Mouse (Mus musculus) hindbrain, embryonic 11.5 days (tissue): ENCODE measurements around the gene Ttc27. TPM values are rescaled to one million over a fixed set of nuclear protein-coding genes. Genes with fewer than 3 reads are reported as not detected.

Source experiments
- ATAC-seq: fragments of 200-750 bp; cut with Nextera tagmentation; 2 replicates; pipeline ENCODE4 v1.8.0; 2017; ENCODE audit warnings: mild to moderate bottlenecking, moderate TSS enrichment, moderate library complexity; ENCODE audit not compliant: low FRiP score
- DNase-seq: peaks from one replicate; pipeline ENCODE4 v3.0.0-alpha.2; 2015; ENCODE audit warnings: low spot score
- H3K27ac ChIP-seq: fragments of 300-500 bp; sonication (generic); 2 replicates; pipeline ENCODE4 v1.5.1; 2014; ENCODE audit warnings: mild to moderate bottlenecking, low read depth, low read length
- H3K27me3 ChIP-seq: fragments of 300-500 bp; sonication (generic); 2 replicates; pipeline ENCODE4 v1.6.1; 2014; ENCODE audit warnings: mild to moderate bottlenecking, low read length, moderate library complexity, mixed read lengths; ENCODE audit not compliant: control insufficient read depth, insufficient read depth
- H3K36me3 ChIP-seq: fragments of 300-500 bp; sonication (generic); 2 replicates; pipeline ENCODE4 v1.6.1; 2014; ENCODE audit warnings: mild to moderate bottlenecking, low read length, moderate library complexity, mixed read lengths; ENCODE audit not compliant: control insufficient read depth, insufficient read depth
- H3K4me1 ChIP-seq: fragments of 300-500 bp; sonication (generic); replicated peaks from 2 replicates; pipeline ENCODE4 v1.6.1; 2014; ENCODE audit warnings: low read length, mixed read lengths; ENCODE audit not compliant: control insufficient read depth, insufficient read depth
- H3K4me2 ChIP-seq: fragments of 300-500 bp; sonication (generic); replicated peaks from 2 replicates; pipeline ENCODE4 v1.6.1; 2014; ENCODE audit warnings: mild to moderate bottlenecking, low read depth, low read length
- H3K4me3 ChIP-seq: fragments of 300-500 bp; sonication (generic); 2 replicates; pipeline ENCODE4 v1.5.1; 2014; ENCODE audit warnings: low read depth, low read length
- H3K9ac ChIP-seq: fragments of 300-500 bp; sonication (generic); 2 replicates; pipeline ENCODE4 v1.6.1; 2014; ENCODE audit warnings: low read depth, low read length
- H3K9me3 ChIP-seq: fragments of 300-500 bp; sonication (generic); 2 replicates; pipeline ENCODE4 v1.6.1; 2016; ENCODE audit warnings: low read length; ENCODE audit not compliant: control insufficient read depth
- WGBS: fragments of 180-500 bp; shearing (Covaris S2); extraction: QIAGEN DNeasy Blood & Tissue Kit; methylation state at CpG from one replicate; pipeline ENCODE4 v1.1.7; 2014; 5-methylcytosine and 5-hydroxymethylcytosine counted together
- polyA plus RNA-seq: library from polyadenylated mRNA; unstranded; fragments of >200 nt; fragmentation: Nextera tagmentation; extraction: Ambion mirVana; gene quantifications from 2 replicates; pipeline ENCODE4 v1.2.1, GENCODE M21; 2014

Gene Ttc27
- polyA plus RNA-seq, 1 experiment from 2014 or later, result 22.0 TPM

GRCm38 (mm10) chr17:74769390-74769811, 51.9 kb downstream of the Ttc27 start:
- H3K4me2 ChIP-seq, result no peak overlapping the region
- ATAC-seq, result no peak
- no peak overlapping the region for H3K27ac ChIP-seq
- no peak for DNase-seq
- WGBS, result 86% methylated on average over 9 of the region's 9 CpGs
- no peaks in the 10 kb centered on the region for H3K36me3 ChIP-seq
- no peak overlapping the region for H3K4me3 ChIP-seq
- H3K4me1 ChIP-seq, result no peaks in the 10 kb centered on the region
- H3K9ac ChIP-seq, result no peak overlapping the region
- no peaks in the 10 kb centered on the region for H3K27me3 ChIP-seq
- no peaks in the 10 kb centered on the region for H3K9me3 ChIP-seq

- H3K36me3 ChIP-seq, result no peaks in the 10 kb centered on the region
- no peak overlapping the region for H3K4me3 ChIP-seq
- DNase-seq, result no peak
- no peaks in the 10 kb centered on the region for H3K9me3 ChIP-seq
- ATAC-seq, result no peak
- H3K27ac ChIP-seq, result no peak overlapping the region
- 92% methylated on average over 4 of the region's 4 CpGs for whole genome bisulfite sequencing
- H3K27me3 ChIP-seq, result no peaks in the 10 kb centered on the region
- no peaks in the 10 kb centered on the region for H3K4me1 ChIP-seq
- no peak overlapping the region for H3K4me2 ChIP-seq
- H3K9ac ChIP-seq, result no peak overlapping the region
These were observed 54.8 kb downstream of the Ttc27 start for GRCm38 (mm10) chr17:74772364-74772763.

GRCm38 (mm10) chr17:74773556-74773955, 56.0 kb downstream of the Ttc27 start:
- Histone ChIP-seq H3K36me3 (no peaks in the 10 kb centered on the region), H3K27me3 (no peaks in the 10 kb centered on the region), H3K9ac (no peak overlapping the region), H3K4me1 (no peaks in the 10 kb centered on the region), H3K27ac (no peak overlapping the region), H3K4me2 (no peak overlapping the region), H3K4me3 (no peak overlapping the region), H3K9me3 (no peaks in the 10 kb centered on the region)
- DNase-seq (no peak), ATAC-seq (no peak)
- WGBS, result 38% methylated on average over 5 of the region's 5 CpGs

DNA sequence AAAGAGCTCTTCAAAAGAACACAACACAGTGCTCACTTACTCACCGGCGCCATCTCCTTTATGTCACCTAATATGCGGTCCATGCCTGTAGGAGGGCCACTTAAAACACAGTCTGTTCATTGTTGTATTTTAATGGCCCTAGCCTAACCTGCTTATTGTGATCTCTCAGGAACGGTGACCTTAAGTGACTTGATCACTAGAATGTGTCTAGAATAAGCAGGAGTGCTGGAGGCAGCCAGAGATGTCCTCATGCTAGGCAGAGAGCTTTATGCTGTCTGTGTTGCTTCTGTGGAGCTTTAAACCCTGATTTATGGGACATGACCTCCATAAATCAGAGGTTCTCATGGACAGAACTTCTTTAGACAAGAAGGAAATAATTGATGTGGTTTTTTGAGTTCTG, 62.6 kb downstream of the Ttc27 start:
- 85% methylated on average over 4 of the region's 4 CpGs for WGBS

DNA sequence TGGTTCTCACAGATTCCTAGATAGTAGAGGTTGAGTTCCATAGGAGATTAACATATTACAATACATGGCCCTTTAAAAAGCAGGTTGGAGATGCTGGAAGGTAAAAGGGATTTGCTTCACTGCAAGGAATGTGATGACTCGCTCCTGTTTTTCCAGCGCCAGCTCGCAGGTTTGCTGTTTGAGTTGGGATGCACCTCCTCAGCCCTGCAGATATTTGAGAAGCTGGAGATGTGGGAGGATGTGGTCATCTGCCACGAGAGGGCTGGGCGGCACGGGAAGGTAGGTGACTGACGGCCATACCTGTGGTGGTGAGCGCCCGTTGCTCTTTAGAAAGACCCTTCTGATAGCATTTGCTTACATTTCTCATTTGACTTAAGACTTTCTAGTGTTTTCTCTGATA, 63.1 kb downstream of the Ttc27 start:
- Histone ChIP-seq H3K9ac (no peak overlapping the region), H3K9me3 (no peaks in the 10 kb centered on the region), H3K36me3 (no peaks in the 10 kb centered on the region), H3K27me3 (no peaks in the 10 kb centered on the region), H3K4me2 (no peak overlapping the region), H3K4me1 (no peaks in the 10 kb centered on the region), H3K4me3 (no peak overlapping the region), H3K27ac (no peak overlapping the region)
- WGBS, result 93% methylated on average over 9 of the region's 9 CpGs
- DNase-seq, result no peak
- ATAC-seq, result no peak

More for the DNA sequence above, 62.6 kb downstream of the Ttc27 start:
- Histone ChIP-seq H3K4me3 (no peak overlapping the region), H3K36me3 (no peaks in the 10 kb centered on the region), H3K4me2 (no peak overlapping the region), H3K9ac (no peak overlapping the region), H3K27me3 (no peaks in the 10 kb centered on the region), H3K4me1 (no peaks in the 10 kb centered on the region), H3K27ac (no peak overlapping the region), H3K9me3 (no peaks in the 10 kb centered on the region)
- ATAC-seq (no peak), DNase-seq (no peak)

- Histone ChIP-seq H3K27ac (no peak overlapping the region), H3K4me1 (no peaks in the 10 kb centered on the region), H3K27me3 (no peaks in the 10 kb centered on the region), H3K9ac (no peak overlapping the region), H3K4me3 (no peak overlapping the region), H3K4me2 (no peak overlapping the region), H3K36me3 (no peaks in the 10 kb centered on the region), H3K9me3 (no peaks in the 10 kb centered on the region)
- DNase-seq, result no peak
- no peak for ATAC-seq
These were observed 64.4 kb downstream of the Ttc27 start for GRCm38 (mm10) chr17:74781911-74782310.

DNA sequence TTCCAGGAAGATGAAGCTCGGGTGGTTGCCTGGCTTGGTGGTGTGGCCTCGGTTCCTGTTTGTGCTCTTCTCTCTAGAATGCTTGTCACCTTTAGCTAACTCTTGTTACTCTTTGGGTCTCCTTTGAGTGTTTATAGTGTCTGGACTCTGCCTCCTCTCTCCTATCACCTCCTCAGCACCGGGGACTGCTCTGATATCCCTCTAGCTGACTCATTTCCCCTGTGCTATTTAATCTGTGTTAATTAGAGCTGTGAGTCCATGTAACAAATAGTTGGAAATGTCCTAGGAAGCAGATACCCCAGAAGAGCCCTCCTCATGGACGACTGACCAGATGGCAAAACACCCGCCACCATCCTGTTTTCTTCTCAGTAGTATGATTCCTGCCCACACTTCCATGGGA, 68.1 kb downstream of the Ttc27 start:
- 94% methylated on average over 5 of the region's 5 CpGs for WGBS
- H3K4me3 ChIP-seq, result no peak overlapping the region
- no peaks in the 10 kb centered on the region for H3K4me1 ChIP-seq
- H3K9ac ChIP-seq, result no peak overlapping the region
- ATAC-seq (no peak), DNase-seq (no peak)
- H3K27ac ChIP-seq, result no peak overlapping the region
- H3K9me3 ChIP-seq, result no peaks in the 10 kb centered on the region
- no peak overlapping the region for H3K4me2 ChIP-seq
- H3K36me3 ChIP-seq, result no peaks in the 10 kb centered on the region
- no peaks in the 10 kb centered on the region for H3K27me3 ChIP-seq

GRCm38 (mm10) chr17:74786198-74786734, 68.7 kb downstream of the Ttc27 start:
- no peaks in the 10 kb centered on the region for H3K9me3 ChIP-seq
- no peak overlapping the region for H3K27ac ChIP-seq
- H3K4me2 ChIP-seq, result no peak overlapping the region
- no peak overlapping the region for H3K4me3 ChIP-seq
- WGBS, result 92% methylated on average over 10 of the region's 10 CpGs
- H3K9ac ChIP-seq, result no peak overlapping the region
- ATAC-seq (no peak), DNase-seq (no peak)
- H3K4me1 ChIP-seq, result no peaks in the 10 kb centered on the region
- no peaks in the 10 kb centered on the region for H3K27me3 ChIP-seq
- no peaks in the 10 kb centered on the region for H3K36me3 ChIP-seq

- 94% methylated on average over 14 of the region's 14 CpGs for WGBS
- no peak for ATAC-seq
- H3K4me3 ChIP-seq, result no peak overlapping the region
- DNase-seq, result no peak
- H3K27me3 ChIP-seq, result no peaks in the 10 kb centered on the region
- H3K27ac ChIP-seq, result no peak overlapping the region
- no peaks in the 10 kb centered on the region for H3K4me1 ChIP-seq
- H3K4me2 ChIP-seq, result no peak overlapping the region
- H3K36me3 ChIP-seq, result no peaks in the 10 kb centered on the region
- H3K9me3 ChIP-seq, result no peaks in the 10 kb centered on the region
- no peak overlapping the region for H3K9ac ChIP-seq
These were observed 78.6 kb downstream of the Ttc27 start for GRCm38 (mm10) chr17:74796023-74796699.
